Mouse (Mus musculus) liver, postnatal 0 days (tissue): ENCODE data around the gene Tmem44.
A peak's percentile ranks its signal among the peaks of the same experiment; 100 is the strongest.

Experiments
- CTCF ChIP-seq: sonication (generic); IDR thresholded peaks from 2 replicates; pipeline ENCODE4 v1.5.1; 2016; ENCODE audit warnings: antibody characterized with exemption, low read depth
- EP300 ChIP-seq: IDR thresholded peaks from 2 replicates; pipeline ENCODE4 v1.6.1; 2016; ENCODE audit warnings: antibody characterized with exemption, low read depth, mild to moderate bottlenecking

- peak; percentile 86 for TF ChIP-seq CTCF
- TF ChIP-seq EP300: no peak
Measured at GRCm38 (mm10) chr16:30539433-30539832, 11.2 kb downstream of the Tmem44 start.
